Mouse (Mus musculus) embryonic facial prominence, embryonic 10.5 days (tissue): ENCODE data around the gene Camk2n2. TPM values are rescaled to one million over a fixed set of nuclear protein-coding genes. Genes with fewer than 3 reads are reported as not detected.

Experiments
- DNase-seq: peaks from one replicate; pipeline ENCODE4 v3.0.0-alpha.2; 2017; ENCODE audit warnings: low spot score
- H3K27ac ChIP-seq: fragments of 300-500 bp; sonication (generic); replicated peaks from 2 replicates; pipeline ENCODE4 v1.5.1; 2016; ENCODE audit warnings: mild to moderate bottlenecking
- H3K27me3 ChIP-seq: fragments of 300-500 bp; sonication (generic); replicated peaks from 2 replicates; pipeline ENCODE4 v1.6.1; 2016; ENCODE audit warnings: low read depth, mild to moderate bottlenecking; ENCODE audit not compliant: poor library complexity, severe bottlenecking
- H3K36me3 ChIP-seq: fragments of 300-500 bp; sonication (generic); replicated peaks from 2 replicates; pipeline ENCODE4 v1.6.1; 2016; ENCODE audit warnings: mild to moderate bottlenecking, moderate library complexity
- H3K4me1 ChIP-seq: fragments of 300-500 bp; sonication (generic); 2 replicates; pipeline ENCODE4 v1.6.1; 2016
- H3K4me3 ChIP-seq: fragments of 300-500 bp; sonication (generic); 2 replicates; pipeline ENCODE4 v1.5.1; 2016; ENCODE audit warnings: mild to moderate bottlenecking, moderate library complexity
- H3K9me3 ChIP-seq: fragments of 300-500 bp; sonication (generic); 2 replicates; pipeline ENCODE4 v1.6.1; 2016; ENCODE audit warnings: mild to moderate bottlenecking
- WGBS: fragments of 180-500 bp; shearing (Covaris S2); methylation state at CpG from one replicate; pipeline ENCODE4 v1.1.7; 2016; 5-methylcytosine and 5-hydroxymethylcytosine counted together
- microRNA counts: library from miRNA; unstranded; fragments of <30 nt; microRNA quantifications from one replicate; lab custom pipeline; 2017
- microRNA-seq: library from miRNA; unstranded; fragments of <30 nt; microRNA quantifications from one replicate; pipeline ENCODE4, GENCODE M21; 2017
- polyA plus RNA-seq: library from polyadenylated mRNA; unstranded; fragments of >200 nt; fragmentation: Nextera tagmentation; extraction: Ambion mirVana; gene quantifications from 2 replicates; pipeline ENCODE4 v1.2.1, GENCODE M21; 2016

Gene Camk2n2
- polyA plus RNA-seq, 1 experiment from 2014 or later: 1.4 TPM

DNA sequence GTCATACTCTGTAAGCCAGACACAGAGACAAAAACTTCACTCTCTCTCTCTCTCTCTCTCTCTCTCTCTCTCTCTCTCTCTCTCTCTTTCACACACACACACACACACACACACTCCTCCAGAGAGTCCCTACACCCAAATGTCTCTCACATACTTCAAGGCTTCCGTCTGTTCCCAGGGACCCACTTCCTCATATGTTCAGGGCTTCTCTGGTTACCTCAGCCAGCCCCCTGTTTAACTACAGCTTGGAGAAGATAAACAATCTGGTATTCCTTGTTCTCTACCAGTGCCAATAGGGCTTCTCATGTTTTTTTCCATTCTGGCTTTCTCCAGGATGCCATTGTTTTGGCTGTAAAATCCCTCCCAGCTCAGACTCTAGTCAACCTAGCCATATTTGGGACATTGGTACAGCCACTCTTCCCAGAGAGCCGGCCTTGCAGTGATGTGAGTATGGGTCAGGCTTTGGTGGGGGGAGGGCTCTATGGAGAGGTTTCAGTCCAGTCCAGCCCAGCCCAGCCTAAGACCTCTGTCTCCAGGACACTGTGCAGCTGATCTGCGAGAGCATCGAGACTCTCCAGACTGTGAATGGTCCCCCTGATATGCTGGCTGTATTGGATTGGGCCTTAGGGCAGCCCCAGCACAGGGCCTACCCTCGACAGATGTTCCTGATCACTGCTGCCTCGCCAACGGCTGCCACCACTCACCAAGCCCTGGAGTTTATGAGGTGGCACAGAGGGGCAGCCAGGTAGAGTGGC is 24.2 kb downstream of the Camk2n2 start:
- Histone ChIP-seq H3K27me3 (peaks cover 44% of the 10 kb centered on the region), H3K4me1 (peaks cover 5% of the 10 kb centered on the region; the same call in 1 of the 2 replicates), H3K27ac (no peak overlapping the region), H3K4me3 (no peak overlapping the region), H3K9me3 (no peaks in the 10 kb centered on the region), H3K36me3 (no peaks in the 10 kb centered on the region)
- no peak for DNase-seq
- WGBS: 63% methylated on average over 7 of the region's 7 CpGs

DNA sequence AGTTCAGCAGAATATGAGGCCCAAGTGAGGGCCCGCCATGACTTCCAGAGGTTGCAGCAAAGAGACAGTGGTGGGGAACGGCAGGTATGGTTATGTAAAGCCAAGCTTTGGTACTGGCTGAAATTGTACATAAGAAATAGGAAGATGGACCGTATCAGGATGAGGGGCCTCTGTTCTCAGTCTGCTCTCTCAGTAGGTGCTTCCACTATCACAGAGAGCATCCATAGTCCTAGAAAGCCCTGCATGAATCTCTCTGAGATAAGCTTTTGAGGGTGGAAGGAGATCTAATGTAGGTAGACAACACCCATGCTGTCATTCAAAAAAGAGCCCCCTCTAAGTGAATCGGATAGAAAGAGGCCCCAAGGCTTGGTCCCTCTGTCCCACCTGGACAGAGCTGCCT is 25.4 kb downstream of the Camk2n2 start:
- WGBS: 88% methylated on average over 4 of the region's 4 CpGs
- H3K9me3 ChIP-seq: no peaks in the 10 kb centered on the region
- no peak for DNase-seq
- H3K36me3 ChIP-seq: no peaks in the 10 kb centered on the region
- no peak overlapping the region for H3K4me3 ChIP-seq
- no peak overlapping the region for H3K27ac ChIP-seq
- H3K4me1 ChIP-seq: peaks cover 12% of the 10 kb centered on the region
- peaks cover 55% of the 10 kb centered on the region for H3K27me3 ChIP-seq

DNA sequence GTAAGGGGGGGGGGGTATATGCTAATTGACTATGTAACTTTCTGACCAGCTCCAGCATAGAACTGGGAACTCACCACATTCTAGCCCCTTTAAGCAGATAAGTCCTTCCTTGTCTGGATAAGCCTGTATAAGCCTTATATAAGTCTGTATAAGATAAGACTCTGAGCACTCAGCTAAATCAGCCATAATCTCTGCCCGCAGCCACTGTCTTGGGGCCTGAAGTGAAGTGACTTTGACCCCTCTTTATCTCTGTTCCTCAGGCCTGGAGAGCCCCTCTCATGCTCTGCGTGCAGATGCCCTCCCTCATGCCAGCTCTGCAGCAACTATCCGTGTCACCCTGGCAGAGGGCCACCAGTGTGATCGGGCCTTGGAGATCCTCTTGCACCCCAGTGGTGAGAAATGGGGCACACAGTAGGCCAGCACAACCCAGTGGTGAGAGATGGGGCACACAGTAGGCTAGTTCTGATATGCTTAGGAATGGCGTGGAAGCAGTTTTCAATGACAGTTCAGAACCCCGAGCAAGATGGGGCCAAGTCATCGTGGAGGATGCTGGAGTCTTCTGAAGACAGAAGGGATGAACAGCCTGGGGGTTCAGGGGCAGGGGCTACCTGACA is 25.9 kb downstream of the Camk2n2 start:
- Histone ChIP-seq H3K27ac (no peak overlapping the region), H3K4me3 (no peak overlapping the region), H3K27me3 (peaks cover 61% of the 10 kb centered on the region), H3K9me3 (no peaks in the 10 kb centered on the region), H3K36me3 (no peaks in the 10 kb centered on the region), H3K4me1 (peaks cover 18% of the 10 kb centered on the region)
- no peak for DNase-seq
- 88% methylated on average over 7 of the region's 7 CpGs for WGBS

DNA sequence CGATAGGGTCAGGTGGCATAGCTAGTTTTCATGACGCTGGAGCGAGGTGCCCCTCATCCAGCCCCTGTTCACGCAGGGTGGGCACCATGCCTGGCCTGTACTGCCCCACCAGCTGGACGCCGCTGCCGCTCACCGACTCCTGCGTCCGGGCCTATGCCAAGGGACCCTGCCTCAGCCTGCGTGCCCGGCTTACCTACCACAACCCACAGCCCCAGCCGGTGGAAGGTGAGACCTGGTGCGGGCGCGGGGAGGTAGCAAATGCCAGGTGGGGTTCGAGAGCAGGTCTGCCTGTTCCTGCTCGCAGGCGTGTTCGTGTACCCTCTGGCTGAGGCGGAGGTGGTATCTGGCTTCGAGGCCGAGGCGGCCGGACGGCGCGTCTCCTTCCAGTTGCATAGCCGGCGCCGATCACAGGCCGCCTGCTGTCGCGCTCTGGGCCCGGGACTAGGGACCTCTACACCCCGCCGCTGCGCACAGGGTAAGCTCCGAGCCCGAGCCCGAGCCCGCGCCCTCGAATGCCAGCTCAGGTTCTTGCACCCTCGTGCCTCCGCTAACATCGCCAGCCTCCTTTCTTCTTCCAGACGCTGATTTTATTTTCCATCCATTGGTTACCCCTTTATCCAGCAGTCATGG is 29.9 kb downstream of the Camk2n2 start:
- H3K36me3 ChIP-seq: no peaks in the 10 kb centered on the region
- H3K4me3 ChIP-seq: peak overlapping the region; percentile 64
- H3K27ac ChIP-seq: no peak overlapping the region
- H3K27me3 ChIP-seq: peaks cover 91% of the 10 kb centered on the region
- peak; percentile 49 for DNase-seq
- H3K9me3 ChIP-seq: no peaks in the 10 kb centered on the region
- 5% methylated on average over 48 of the region's 48 CpGs for WGBS
- H3K4me1 ChIP-seq: peaks cover 25% of the 10 kb centered on the region

DNA sequence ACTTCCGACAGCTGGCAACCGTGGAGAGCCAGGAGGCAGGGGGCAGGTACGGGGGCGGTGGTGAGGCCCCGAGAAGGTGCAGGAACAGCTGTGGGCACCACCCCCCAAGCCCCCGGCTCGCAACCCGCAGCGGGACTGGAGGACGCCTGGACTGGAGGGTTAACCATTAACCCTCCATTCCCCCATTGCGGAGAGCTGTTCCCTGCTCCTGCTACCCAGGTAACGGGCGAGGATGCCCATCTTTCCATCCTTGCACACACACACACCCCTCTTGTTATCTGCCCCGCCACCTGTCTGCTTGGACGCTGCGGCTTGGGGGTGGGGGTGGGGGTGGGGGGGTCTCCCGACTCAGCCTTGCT is 30.4 kb downstream of the Camk2n2 start:
- 3% methylated on average over 17 of the region's 17 CpGs for WGBS
- Histone ChIP-seq H3K4me1 (peaks cover 25% of the 10 kb centered on the region), H3K9me3 (no peaks in the 10 kb centered on the region), H3K4me3 (peak overlapping the region; percentile 64), H3K27ac (no peak overlapping the region), H3K36me3 (no peaks in the 10 kb centered on the region), H3K27me3 (peaks cover 86% of the 10 kb centered on the region)
- no peak for DNase-seq

DNA sequence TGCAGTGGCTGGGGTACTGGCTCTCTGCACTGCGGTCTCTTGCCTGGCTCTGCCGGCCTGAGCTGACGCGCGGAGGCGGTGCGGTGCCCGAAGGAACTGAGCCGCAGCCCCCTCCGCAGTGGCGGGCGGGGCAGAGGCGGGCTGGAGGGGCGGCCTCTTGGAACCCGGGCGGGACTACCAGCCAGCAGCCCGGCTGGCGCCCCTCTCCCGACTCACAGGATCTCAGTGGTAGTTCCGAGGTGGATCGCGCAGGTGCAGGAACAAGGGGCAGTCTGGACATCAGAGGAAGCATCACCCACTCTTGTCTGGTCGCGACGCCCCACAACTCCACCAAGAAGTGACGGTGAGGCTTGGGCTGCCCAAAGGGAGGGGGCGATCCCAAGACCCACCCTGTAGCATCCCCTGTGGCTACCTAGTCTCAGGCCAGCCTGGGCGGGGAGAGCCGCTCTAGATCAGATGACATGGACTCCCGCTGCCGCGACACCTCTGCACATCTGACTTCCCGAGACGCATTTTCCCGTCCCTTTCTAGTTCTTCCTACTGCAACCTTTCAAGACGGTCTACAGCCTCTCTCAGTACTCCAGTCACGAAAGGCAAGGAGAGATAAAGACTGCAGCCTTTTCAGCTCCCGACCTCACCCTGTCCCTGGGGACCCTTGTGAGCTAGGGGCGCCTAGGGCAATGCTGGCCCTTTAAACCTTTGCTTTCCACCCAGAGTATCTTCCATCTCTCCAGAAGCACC is 31.0 kb downstream of the Camk2n2 start:
- DNase-seq: peak; percentile 75
- Histone ChIP-seq H3K27ac (peak overlapping the region; percentile 1), H3K36me3 (no peaks in the 10 kb centered on the region), H3K9me3 (no peaks in the 10 kb centered on the region), H3K4me3 (peak overlapping the region; percentile 64), H3K27me3 (peaks cover 80% of the 10 kb centered on the region), H3K4me1 (peaks cover 25% of the 10 kb centered on the region)
- WGBS: under 1% methylated on average over 39 of the region's 39 CpGs

DNA sequence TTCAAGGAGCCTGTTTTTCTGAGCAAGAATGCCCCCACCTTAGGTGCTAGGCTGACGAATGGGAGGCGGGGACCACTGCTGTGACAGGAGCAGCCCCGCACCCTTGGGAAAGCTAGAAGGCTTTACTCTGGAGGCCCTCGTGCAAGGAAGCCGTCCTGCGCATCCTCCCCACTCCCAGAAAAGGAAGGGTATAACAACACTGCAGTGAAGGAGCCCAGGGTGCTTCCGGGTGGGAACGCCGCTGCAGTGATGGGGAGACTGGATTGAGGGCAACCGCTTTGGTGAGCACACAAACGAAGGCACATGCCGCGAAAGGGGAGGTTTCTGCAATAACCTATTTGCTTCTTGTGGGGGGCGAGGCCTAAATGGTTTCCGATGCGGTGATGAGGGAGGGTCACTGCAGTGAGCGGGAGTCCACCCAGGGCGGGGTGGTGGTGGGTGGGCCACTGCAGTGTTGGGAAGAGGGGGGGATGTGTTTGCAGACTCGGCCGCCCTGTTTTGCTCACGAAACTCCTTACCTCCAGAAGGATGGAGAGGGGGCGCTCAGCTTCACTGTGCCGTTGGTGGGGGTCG is 31.6 kb downstream of the Camk2n2 start, which contains the start of gene Vwa5b2:
Gene Vwa5b2, plus strand, starts transcription at position 106 of the 573 bp plus-strand sequence.
- no peak for DNase-seq
- WGBS: under 1% methylated on average over 24 of the region's 24 CpGs
- H3K27me3 ChIP-seq: peaks cover 74% of the 10 kb centered on the region
- H3K4me3 ChIP-seq: peak within 1 kb of the TSS; percentile 64
- peak within 1 kb of the TSS; percentile 1 for H3K27ac ChIP-seq
- H3K36me3 ChIP-seq: no peaks in the 10 kb centered on the region
- peaks cover 25% of the 10 kb centered on the region for H3K4me1 ChIP-seq
- no peaks in the 10 kb centered on the region for H3K9me3 ChIP-seq

MicroRNA genes within 50 kb of the gene (microRNA counts, 519-probe panel; counts per million panel counts)
- 5,722 counts per million, percentile 92 among the panel's probes with 10 or more counts for microRNA mmu-miR-1224 (lab: Ali Mortazavi, UCI)

Small RNA genes lying within 50 kb of the gene (microRNA-seq; reads per million reads assigned to microRNA genes)
- gene Mir1224: 2.1 reads per million

Other genes starting within 250 kb of the Camk2n2 start
- gene Abcc5, start 194.9 kb downstream of the Camk2n2 start, polyA plus RNA-seq: 63.9 and 64.3 TPM in 2 replicates
- 157 and 169 TPM in 2 replicates for gene Eif2b5, start 122.5 kb downstream of the Camk2n2 start, polyA plus RNA-seq
- gene Dvl3, start 104.3 kb downstream of the Camk2n2 start, polyA plus RNA-seq: 33.0 and 35.1 TPM in 2 replicates
- gene Ap2m1, start 85.8 kb downstream of the Camk2n2 start, polyA plus RNA-seq: 604 and 650 TPM in 2 replicates
- gene Abcf3, start 72.7 kb downstream of the Camk2n2 start, polyA plus RNA-seq: 57.2 and 59.6 TPM in 2 replicates
- gene Vwa5b2, start 31.8 kb downstream of the Camk2n2 start, polyA plus RNA-seq: 2.0 and 3.0 TPM in 2 replicates
- 45.0 and 45.8 TPM in 2 replicates for gene Eef1akmt4, start 9.7 kb downstream of the Camk2n2 start, polyA plus RNA-seq
- gene Gm49333, start 9.7 kb downstream of the Camk2n2 start, polyA plus RNA-seq: 0.49 TPM in 1 of 2 replicates, not detected in the other
- gene Alg3, start 9.6 kb downstream of the Camk2n2 start, polyA plus RNA-seq: 53.9 and 59.2 TPM in 2 replicates
- 3.3 and 4.1 TPM in 2 replicates for gene Ece2, start 8.5 kb upstream of the Camk2n2 start, polyA plus RNA-seq
- gene Psmd2, start 30.4 kb upstream of the Camk2n2 start, polyA plus RNA-seq: 520 and 530 TPM in 2 replicates
- 251 and 260 TPM in 2 replicates for gene Eif4g1, start 47.0 kb upstream of the Camk2n2 start, polyA plus RNA-seq
- 2.9 and 4.8 TPM in 2 replicates for gene Fam131a, start 72.0 kb upstream of the Camk2n2 start, polyA plus RNA-seq
- 151 and 153 TPM in 2 replicates for gene Polr2h, start 96.4 kb upstream of the Camk2n2 start, polyA plus RNA-seq
- 13.9 and 15.9 TPM in 2 replicates for gene Clcn2, start 96.5 kb upstream of the Camk2n2 start, polyA plus RNA-seq
- 1.3 and 1.4 TPM in 2 replicates for gene Chrd, start 111.8 kb upstream of the Camk2n2 start, polyA plus RNA-seq
- gene Thpo, start 113.2 kb upstream of the Camk2n2 start, polyA plus RNA-seq: 0.44 and 0.72 TPM in 2 replicates